Mouse (Mus musculus): Measurements from ENCODE around the gene Micu1. TPM values are rescaled to one million over a fixed set of nuclear protein-coding genes. Genes with fewer than 3 reads are reported as not detected.

Micu1 gene
- polyA plus RNA-seq (2012; rRNA removed; ENCODE audit: low replicate concordance) = 61.0 and 72.4 TPM in 2 replicates

GRCm38 (mm10) chr10:59702207-59703032, at the start of gene Micu1:
Micu1 (plus strand) TSS chr10:59702477.

DNA sequence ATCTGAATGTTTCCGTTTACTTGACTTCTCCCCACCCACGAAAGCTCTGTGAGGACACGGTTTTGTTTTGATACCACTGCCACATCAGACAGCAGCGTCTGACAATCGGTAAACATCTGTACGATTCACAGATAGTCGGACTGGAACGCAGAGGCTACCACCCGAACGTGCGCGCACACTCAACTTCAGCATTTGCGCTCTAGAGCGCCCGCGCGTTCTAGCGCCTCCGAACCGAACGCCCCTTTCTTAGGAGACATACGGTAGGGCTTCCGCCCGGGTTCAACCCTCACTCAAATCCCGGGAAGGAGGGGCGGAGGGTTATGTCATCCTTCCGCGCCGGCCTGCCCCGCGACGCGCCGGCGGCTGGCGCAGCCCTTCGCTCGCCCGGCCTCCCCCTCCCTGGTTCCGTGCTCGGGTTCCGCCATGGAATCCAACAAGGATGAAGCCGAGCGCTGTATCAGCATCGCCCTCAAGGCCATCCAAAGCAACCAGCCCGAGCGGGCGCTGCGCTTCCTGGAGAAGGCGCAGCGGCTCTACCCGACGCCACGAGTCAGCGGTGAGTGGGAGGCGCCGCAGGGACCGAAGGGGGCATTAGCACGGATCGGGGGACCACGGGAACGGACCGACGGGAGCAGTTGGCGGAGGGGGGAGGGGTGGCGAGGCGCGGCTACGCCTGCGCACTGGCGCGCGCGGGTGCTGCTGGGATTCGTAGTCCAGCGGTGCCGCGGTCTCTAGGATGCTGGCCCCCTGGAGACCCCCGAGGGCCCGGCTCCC, 177.2 kb downstream of the Micu1 start, which contains the start of gene Dnajb12:
Gene Dnajb12 (plus strand): TSS at position 302 of the 774 bp plus-strand sequence.

Other genes starting within 250 kb of the Micu1 start
- not detected in 2 replicates for gene Gm10322, start 86.4 kb upstream of the Micu1 start, polyA plus RNA-seq (2012; rRNA removed; ENCODE audit: low replicate concordance)
- 9.7 and 17.9 TPM in 2 replicates for gene Mcu, start 85.8 kb upstream of the Micu1 start, polyA plus RNA-seq (2012; rRNA removed; ENCODE audit: low replicate concordance)
- gene Dnajb12, start 177.1 kb downstream of the Micu1 start, polyA plus RNA-seq (2012; rRNA removed; ENCODE audit: low replicate concordance) = 53.9 and 56.3 TPM in 2 replicates
- gene Ddit4, start 249.4 kb downstream of the Micu1 start, polyA plus RNA-seq (2012; rRNA removed; ENCODE audit: low replicate concordance) = 31.7 and 140 TPM in 2 replicates

All from subcutaneous adipose tissue, adult 2 months (tissue).